Mouse (Mus musculus) adipocyte (in vitro differentiated cells): ENCODE data around the gene Tectb.
A peak's percentile ranks its signal among the peaks of the same experiment; 100 is the strongest.

Experiments
- DNase-seq: peaks from one replicate; pipeline ENCODE4 v3.0.0-alpha.2; 2016; ENCODE audit warnings: low spot score

Tectb gene

GRCm38 (mm10) chr19:55209084-55209483 is 28.6 kb downstream of the Tectb start:
- DNase-seq: no peak

GRCm38 (mm10) chr19:55211698-55212097 is 31.2 kb downstream of the Tectb start:
- DNase-seq: no peak

- DNase-seq: no peak
Measured at GRCm38 (mm10) chr19:55213617-55214340, 33.2 kb downstream of the Tectb start.

- DNase-seq: peak; percentile 81
Measured at GRCm38 (mm10) chr19:55216876-55217275, 36.3 kb downstream of the Tectb start.

- DNase-seq: no peak
Measured at GRCm38 (mm10) chr19:55217365-55217764, 36.8 kb downstream of the Tectb start.

GRCm38 (mm10) chr19:55218192-55218739 is 37.7 kb downstream of the Tectb start:
- peak; percentile 79 for DNase-seq

GRCm38 (mm10) chr19:55218741-55219221 is 38.2 kb downstream of the Tectb start:
- no peak for DNase-seq

GRCm38 (mm10) chr19:55219359-55219758 is 38.8 kb downstream of the Tectb start:
- no peak for DNase-seq

GRCm38 (mm10) chr19:55221208-55221607 is 40.7 kb downstream of the Tectb start:
- DNase-seq: no peak

- DNase-seq: no peak
Measured at GRCm38 (mm10) chr19:55222268-55222667, 41.7 kb downstream of the Tectb start.

- no peak for DNase-seq
Measured at GRCm38 (mm10) chr19:55226621-55227020, 46.1 kb downstream of the Tectb start.

- DNase-seq: no peak
Measured at GRCm38 (mm10) chr19:55227135-55227534, 46.6 kb downstream of the Tectb start.

- DNase-seq: no peak
Measured at GRCm38 (mm10) chr19:55231081-55231480, 50.5 kb downstream of the Tectb start.

GRCm38 (mm10) chr19:55232136-55232535 is 51.6 kb downstream of the Tectb start:
- DNase-seq: peak; percentile 92

- no peak for DNase-seq
Measured at GRCm38 (mm10) chr19:55236026-55236425, 55.5 kb downstream of the Tectb start.

GRCm38 (mm10) chr19:55236564-55236963 is 56.0 kb downstream of the Tectb start:
- no peak for DNase-seq

GRCm38 (mm10) chr19:55239766-55240426 is 59.4 kb downstream of the Tectb start:
- no peak for DNase-seq

- DNase-seq: no peak
Measured at GRCm38 (mm10) chr19:55241186-55241645, 60.7 kb downstream of the Tectb start, which contains the start of gene Gucy2g. Gene Gucy2g, minus strand, starts transcription at chr19:55241236.

GRCm38 (mm10) chr19:55244791-55245231 is 64.3 kb downstream of the Tectb start:
- peak; percentile 89 for DNase-seq
